Mouse (Mus musculus): Measurements from ENCODE around the gene Pop7. TPM values are rescaled to one million over a fixed set of nuclear protein-coding genes. Genes with fewer than 3 reads are reported as not detected.

Gene Pop7
- total RNA-seq, 2 experiments from 2014 or later, result 4.4 TPM; not detected in 1

DNA sequence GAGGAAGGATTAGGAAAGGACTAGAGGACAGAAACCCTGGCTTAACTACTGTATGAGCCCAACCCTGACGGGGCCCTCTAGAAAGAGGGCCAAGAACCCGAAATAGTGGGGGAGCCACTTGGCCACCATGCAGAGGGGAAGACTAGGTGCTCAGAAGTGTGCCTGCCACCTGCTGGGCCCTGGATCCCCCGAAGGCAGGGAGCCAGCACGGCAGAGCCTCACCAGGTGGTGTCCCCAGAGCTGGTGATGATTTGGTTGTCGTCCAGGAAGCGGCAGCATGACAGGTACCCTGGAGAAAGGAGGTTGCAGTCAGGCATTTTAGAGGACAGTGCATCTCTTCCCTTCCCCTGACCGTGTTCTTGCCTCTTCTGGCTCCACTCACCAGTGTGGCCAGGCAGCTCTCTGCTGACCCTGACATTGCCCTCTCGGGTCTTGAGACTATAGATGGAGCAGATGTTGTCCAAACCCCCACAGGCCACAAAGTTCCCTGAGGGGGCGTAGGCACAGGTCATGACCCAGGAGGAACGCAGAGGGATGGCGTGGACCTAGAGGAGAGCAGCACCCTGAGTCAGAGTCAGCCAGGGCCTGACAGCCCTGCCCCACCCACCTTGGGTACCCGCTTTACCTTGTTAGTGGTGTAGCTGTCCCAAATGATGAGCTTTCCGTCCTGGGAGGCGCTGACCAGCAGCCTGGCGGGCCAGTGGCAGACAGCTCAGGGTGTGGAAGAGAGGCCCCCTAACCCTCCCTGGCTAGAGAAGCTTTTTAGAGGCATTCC, 27.1 kb upstream of the Pop7 start:
- ATAC-seq (replicated peaks; ENCODE audit: low FRiP score, poor library complexity, severe bottlenecking), result no peak

DNA sequence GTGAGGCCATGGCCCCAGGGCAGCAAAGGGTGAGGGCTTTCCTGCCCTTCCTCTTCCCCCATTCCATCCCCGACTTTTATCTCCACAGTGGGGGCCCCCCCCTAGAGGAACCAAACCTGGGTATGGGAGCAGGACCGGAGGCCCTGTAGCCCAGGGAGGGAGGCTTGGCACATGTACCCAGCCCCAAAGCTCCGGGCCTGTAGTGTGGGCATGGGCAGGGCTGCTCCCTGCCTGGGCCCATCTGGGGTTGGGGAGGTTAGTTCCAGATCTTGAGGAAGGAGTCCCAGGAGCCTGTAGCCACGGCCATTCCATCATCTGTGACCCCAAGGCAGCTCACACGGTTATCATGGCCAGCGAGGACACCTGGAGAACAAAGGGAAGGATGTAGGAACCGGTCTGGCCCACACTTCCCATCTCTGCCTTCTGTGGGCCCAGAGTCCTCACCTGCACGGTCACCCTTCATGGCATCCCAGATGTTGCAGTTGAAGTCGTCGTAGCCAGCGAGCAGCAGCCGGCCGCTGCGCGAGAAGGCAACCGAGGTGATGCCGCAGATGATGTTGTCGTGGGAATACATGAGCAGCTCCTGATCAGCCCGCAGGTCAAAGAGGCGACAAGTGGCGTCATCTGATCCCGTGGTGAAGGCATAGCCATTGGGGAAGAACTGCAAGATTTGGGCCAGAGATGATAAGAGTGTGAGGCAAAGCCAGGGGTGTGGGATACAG, 26.1 kb upstream of the Pop7 start:
- no peak for ATAC-seq (replicated peaks; ENCODE audit: low FRiP score, poor library complexity, severe bottlenecking)

DNA sequence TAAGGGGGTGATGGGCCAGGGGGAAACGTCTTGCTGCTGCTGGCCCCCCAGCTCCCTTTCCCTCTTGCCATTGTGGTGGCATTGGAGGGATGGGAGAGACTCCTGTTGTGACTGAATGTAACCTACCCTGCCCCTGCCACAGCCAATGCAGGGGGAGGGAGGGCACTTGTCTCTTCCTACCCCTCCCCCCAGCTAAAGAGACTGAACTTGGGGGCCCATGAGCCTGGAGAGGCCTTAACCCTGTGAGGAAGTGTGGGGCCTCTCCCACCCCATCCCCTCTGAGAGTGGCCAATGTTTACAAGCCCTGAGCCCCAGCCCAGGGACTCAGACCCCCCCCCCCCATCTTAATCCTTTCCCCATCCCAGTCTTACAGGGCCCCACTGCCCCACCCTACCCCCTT, 25.1 kb upstream of the Pop7 start:
- no peak for ATAC-seq (replicated peaks; ENCODE audit: low FRiP score, poor library complexity, severe bottlenecking)

DNA sequence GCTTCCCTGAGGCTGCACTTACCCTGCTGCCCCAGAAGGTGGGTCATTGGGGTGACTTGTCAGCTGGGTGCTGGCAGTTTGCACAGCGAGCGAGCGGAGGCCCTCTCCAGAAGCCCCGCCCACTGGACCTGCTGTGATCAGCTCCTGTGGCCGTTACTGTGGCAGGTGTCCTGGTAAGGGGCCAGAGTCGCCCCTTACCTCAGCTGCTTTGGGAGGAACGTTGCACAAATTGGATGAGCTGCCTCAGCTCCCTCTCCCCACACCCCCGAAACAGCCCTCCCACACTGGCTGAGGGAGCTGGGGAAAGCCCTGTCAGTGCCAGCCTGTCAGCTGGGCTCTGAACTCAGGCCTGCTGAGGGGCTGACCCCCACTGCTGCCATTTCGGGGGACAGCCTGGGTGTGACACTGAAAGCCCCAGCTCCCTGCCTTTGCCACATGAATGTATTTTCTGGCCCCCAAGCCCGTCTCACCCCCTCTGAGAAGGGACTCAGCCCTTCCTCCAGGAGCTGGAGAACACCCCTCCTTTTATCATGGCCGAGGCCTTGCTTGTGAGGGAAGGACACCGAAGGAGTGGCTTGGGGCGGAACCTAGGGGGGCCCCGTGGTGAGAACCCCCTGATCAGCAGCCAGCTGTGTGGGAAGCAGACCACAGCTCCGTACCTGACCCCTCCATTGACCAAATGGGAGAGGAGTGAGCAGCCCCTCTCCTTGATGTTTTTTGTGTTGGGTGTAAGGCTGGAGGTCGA, 24.0 kb upstream of the Pop7 start:
- ATAC-seq (replicated peaks; ENCODE audit: low FRiP score, poor library complexity, severe bottlenecking), result peak; percentile 47

DNA sequence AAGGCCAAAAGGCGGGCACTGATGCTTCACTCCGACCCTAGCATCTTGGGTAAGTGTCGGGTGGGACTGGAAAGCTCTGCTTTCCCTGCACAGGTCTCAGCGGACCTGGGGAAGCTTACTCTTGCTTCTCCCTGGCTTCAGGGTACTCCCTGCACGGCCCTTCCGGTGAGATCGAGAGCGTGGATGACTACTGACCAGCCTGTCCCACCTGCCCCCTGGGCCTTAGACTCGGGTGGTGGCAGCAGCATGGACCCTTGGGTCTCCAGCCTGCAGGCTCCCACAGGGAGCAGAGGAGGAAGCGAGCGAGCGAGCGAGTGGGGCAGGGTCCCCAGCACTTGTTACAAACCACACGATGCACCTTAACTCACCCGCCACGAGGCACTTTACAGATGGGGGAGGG, 23.2 kb upstream of the Pop7 start:
- no peak for ATAC-seq (replicated peaks; ENCODE audit: low FRiP score, poor library complexity, severe bottlenecking)

DNA sequence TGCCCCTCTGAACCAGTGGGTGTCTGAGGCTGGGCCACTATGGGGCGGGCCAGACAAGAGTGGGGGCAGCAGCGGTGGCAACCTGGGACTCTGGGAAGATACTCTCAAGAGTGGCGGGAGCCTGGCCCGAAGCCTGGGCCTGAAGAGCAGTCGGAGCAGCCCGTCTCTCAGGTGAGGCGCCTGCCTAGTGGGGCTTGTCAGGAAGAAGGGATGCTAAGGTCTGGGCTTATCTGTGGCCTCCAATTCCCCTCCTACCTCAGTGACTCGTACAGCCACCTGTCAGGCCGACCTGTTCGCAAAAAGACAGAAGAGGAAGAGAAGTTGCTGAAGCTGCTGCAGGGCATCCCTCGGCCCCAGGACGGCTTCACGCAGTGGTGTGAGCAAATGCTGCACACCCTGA, 22.4 kb upstream of the Pop7 start:
- ATAC-seq (replicated peaks; ENCODE audit: low FRiP score, poor library complexity, severe bottlenecking), result no peak

DNA sequence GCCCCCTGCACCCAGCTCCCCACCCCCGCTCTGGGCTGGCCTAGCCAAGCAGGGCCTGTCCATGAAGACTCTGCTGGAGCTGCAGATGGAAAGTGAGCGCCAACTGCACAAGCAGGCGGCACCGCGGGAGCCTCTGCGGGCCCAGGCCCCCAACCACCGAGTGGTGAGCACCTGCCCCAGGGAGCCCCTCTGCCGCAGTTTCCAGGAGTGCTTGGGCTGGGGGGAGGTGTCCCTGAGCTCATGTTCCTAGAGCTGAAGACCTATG, 21.9 kb upstream of the Pop7 start:
- ATAC-seq (replicated peaks; ENCODE audit: low FRiP score, poor library complexity, severe bottlenecking), result no peak

DNA sequence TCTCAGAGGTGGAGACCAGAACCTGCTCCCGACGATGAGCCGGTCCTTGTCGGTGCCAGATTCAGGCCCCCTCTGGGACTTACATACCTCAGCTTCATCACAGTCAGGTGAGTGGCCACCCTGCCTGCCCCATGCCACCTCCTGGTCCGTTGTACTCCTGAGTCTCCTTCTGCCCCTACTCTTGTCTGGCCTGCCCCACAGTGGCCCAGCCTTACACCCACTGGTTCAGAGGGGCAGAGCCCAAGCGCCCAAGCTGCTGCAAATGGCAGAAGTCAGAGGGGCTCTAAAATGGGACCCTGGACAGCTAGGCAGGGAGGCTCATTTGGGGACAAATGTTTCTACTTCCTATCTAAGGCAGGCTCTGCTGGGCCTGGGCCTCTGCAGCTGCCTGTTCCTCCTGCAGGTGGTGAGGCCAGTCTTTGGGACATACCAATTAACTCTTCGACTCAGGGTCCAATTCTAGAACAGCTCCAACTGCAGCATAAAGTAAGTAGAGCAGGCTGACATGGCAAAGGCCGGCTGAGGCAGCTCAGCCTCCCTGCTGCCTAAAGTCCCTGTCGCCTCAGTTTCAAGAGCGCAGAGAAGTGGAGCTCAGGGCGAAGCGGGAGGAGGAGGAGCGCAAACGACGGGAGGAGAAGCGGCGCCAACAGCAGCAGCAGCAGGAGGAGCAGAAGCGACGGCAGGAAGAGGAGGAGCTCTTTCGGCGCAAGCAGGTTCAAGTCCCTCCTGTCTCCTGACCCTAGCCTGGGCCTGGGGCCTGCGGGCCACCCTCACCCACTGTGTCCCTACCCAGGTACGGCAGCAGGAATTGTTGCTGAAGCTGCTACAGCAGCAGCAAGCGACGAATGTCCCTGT, 21.3 kb upstream of the Pop7 start:
- ATAC-seq (replicated peaks; ENCODE audit: low FRiP score, poor library complexity, severe bottlenecking), result no peak

DNA sequence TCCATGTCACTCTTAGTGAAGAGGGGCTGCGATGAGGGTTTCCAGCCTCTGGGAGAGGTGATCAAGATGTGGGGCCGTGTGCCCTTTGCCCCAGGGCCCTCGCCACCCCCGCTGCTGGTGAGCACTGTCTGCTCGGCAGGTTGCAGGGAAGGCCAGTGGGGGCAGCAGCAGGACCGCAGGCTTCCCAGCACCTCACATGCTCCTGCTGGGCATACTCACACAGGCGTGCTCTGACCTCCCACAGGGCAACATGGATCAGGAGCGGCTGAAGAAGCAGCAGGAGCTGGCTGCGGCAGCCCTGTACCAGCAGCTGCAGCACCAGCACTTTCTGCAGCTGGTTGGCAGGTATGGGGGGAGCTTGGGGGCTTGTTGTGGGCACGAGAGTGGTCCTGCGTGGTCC, 20.4 kb upstream of the Pop7 start:
- no peak for ATAC-seq (replicated peaks; ENCODE audit: low FRiP score, poor library complexity, severe bottlenecking)

DNA sequence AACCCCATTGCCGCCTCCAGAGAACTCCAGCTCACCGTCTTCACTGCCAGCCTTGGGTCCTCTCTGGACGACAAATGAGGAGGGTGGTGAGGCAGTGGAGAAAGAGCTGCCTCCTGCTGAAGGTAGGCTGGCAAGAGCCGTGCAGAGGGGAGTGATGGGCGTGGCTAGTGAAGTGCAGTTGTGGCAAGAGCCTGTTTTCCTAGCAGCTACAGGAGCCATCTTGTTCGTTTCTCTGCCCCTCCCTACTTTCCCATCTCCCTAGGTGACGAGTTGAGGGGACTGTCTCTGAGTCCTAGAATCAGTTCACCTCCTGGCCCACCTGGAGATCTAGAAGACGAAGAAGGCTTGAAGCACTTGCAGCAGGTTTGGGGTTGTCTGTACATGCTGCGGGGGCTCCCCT, 19.5 kb upstream of the Pop7 start:
- no peak for ATAC-seq (replicated peaks; ENCODE audit: low FRiP score, poor library complexity, severe bottlenecking)

DNA sequence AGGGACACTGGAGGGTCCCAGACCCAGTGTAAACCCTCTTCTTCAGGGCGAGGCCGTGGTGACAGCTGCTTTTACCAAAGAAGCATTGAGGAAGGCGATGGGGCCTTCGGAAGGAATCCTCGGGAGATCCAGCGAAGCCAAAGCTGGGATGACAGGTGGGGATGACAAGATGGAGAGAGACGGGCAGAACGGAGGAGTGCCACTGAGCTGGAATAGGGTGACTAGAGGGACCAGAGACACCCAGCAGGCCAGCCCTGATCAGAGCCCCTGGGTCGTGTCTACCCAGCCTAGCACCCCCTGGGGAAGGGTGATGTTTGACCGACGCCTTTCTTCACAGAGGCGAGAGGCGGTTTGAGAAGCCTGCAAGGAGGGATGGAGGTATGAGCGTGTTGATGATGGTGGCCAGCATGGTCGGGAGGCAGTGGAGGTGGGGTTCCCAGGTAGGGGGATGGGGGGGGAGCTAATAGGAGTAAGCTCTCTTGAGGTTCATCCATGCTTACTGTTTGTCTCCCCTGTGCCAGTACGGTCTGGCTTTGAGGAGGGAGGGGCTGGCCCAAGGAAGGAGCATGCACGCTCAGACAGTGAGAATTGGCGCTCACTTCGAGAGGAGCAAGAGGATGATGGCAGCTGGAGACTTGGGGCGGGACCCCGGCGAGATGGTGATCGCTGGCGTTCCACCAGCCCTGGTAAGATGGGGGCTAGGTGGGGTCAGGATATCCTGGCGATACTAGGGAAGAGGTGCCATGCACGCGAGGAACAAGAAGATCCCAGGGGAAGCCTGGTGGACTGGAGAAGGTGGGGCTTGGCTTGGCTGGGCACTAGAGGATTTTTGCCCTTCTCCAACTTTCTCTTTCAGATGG, 17.6 kb upstream of the Pop7 start:
- ATAC-seq (replicated peaks; ENCODE audit: low FRiP score, poor library complexity, severe bottlenecking), result no peak

DNA sequence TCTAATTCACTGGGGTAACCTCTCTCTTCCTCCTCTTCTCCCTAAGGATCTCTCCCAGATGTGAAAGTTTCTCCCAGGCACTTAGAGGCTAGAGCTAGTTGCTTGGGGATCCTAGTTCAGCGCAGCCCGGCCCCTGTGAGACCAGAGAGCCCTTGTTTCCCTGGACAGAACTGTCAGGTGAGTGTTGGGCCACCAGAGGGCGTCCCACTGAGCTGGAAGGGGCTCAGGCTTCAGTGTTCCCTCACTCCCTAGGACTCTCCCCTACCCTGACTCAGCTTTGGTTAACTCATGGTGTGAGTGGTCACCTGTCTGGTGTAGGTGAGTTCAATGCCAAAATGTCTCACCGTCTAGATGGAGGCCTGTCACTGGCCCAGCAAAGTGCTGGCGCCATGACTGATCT, 16.1 kb upstream of the Pop7 start, which contains the start of gene Gigyf1:
Gene Gigyf1 (plus strand): TSS at position 113 of the 400 bp plus-strand sequence.
- peak; percentile 33; the same call in 1 of the 2 replicates for ATAC-seq (replicated peaks; ENCODE audit: low FRiP score, poor library complexity, severe bottlenecking)

DNA sequence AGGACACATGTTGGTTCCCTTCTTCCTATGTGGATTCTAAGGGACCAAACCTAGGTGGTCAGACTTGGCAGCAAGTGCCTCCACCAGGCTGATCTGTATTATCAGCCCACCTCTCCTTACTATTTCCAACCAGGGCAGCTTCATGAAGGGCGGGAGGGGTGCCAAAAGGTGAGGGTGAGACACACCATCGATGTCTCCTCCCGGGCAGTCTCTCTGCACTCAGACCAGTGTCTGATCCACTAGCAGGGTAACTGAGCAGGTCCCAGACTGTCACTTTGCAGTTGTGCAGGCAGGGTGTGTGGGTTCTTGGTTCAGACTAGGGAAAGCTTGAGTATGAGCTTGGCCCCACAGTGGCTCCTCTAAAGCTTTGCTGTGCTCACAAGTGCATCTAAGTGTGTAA, 12.5 kb upstream of the Pop7 start:
- ATAC-seq (replicated peaks; ENCODE audit: low FRiP score, poor library complexity, severe bottlenecking), result no peak

DNA sequence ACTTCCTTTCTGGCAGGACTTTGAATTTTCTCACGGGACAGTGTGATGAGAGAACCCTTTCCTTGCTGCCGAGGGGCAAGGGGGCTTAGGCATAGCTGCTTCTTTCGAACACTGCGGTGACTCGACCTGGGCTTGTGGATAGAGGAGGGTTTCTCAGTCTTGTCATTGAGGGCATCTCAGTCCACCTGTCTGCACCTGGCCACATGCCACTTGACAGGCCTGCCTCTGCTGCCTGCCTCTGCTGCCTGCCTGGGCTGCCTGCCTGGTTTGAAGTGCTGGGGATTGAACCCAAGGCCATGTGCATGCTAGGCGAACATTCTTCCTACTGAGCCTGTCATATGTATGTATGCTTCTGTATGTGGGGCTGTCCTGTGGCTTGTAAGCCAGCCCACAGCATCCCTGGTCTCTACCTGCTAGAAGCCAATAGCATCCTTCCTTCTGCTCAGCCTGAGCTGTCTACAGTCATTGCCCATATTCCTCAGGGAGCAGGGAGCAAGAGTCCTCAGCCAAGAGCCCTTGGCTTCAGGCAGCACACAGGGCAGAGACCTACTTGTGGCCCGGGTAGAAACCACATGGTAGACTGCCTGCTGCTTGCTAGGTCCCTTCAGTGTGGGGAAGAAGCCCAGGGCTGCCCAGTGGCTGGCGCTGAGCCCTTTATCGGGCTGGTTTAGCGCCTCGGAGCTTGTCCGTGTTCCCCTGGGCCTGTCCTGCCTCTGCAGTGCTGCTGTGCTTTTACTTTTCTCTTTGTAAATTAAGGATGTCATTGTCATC, 11.8 kb upstream of the Pop7 start:
- no peak for ATAC-seq (replicated peaks; ENCODE audit: low FRiP score, poor library complexity, severe bottlenecking)

DNA sequence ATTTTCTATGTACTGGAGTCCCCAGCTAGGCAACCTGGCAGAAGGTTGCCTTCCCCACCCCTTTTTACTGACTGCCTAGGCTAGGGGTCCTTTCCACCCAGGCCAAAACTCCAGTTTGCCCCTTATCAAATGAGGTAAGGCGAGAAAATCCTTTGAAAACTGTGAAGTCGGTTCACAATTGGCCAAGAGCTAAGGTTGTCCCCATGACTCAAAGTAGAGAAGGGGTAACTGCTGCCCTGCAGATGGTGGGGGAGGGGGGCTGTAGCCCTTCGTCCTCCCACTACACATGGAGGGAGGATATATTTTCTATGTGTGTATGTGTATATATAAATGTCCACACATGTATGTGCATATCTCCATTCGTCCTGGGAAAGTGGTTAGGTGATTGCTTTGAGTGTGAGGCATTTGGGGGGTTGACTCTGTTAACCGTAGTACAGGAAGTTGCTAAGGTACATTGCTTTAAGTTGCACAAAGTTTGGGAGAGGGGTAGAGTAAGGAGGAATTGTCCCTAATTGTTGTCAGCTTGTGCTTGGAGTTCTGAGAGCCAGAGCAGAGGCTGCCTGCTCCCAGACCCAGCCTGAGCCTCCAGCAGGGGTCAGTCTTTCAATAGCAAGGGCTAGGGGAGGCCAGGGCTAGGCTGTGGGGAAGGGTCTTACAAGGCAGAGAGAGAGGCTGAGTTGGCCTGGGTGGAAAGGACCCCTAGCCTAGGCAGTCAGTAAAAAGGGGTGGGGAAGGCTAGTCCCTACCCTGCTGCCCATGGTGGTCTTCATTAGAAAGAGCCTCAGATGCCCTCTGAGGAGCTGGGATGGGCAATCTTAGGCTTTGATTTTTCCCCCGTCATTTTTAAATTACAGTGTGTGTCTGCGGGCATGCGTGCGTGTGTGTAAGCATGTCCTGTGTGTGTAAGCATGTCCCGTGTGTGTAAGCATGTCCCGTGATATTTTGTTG, 10.8 kb upstream of the Pop7 start:
- no peak for ATAC-seq (replicated peaks; ENCODE audit: low FRiP score, poor library complexity, severe bottlenecking)

DNA sequence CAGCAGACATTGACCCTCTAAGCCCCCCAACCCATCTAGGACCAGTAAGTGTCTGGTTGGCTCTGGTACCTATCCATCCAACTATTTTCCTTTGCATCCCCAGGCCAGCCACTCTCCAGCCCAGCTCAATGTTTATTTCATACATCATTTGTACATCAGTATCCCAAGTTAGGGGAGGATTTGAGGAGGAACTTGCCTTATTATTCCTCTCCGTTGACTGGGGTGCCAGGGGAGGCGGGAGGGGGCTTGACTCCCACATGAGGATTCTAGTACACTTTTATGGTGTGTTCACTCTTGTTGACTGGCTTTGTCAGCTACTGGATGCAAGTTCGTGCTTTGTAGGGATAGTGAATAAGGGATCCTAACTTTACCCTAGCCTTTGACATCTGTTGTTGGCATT, 9.4 kb upstream of the Pop7 start:
- ATAC-seq (replicated peaks; ENCODE audit: low FRiP score, poor library complexity, severe bottlenecking), result no peak

Data from erythroblast, adult 5-6 weeks (primary cell).